Mouse (Mus musculus) myocyte (in vitro differentiated cells): ENCODE measurements around the gene Slc7a7. TPM values are rescaled to one million over a fixed set of nuclear protein-coding genes. Genes with fewer than 3 reads are reported as not detected.
"Not testable (repeated sequence)": the region's sequence is repeated elsewhere in the genome, so short reads cannot be mapped to it uniquely, and the experiment has no call there.

Experiments used
- H3K27me3 ChIP-seq: one replicate; pipeline ENCODE4 v1.6.1; 2011; ENCODE audit not compliant: control insufficient read depth, insufficient read depth, insufficient read length
- H3K36me3 ChIP-seq: one replicate; pipeline ENCODE4 v1.6.1; 2011; ENCODE audit not compliant: control insufficient read depth, insufficient read depth
- H3K4me2 ChIP-seq: one replicate; pipeline ENCODE4 v1.6.1; 2011; ENCODE audit warnings: low read depth, control low read depth
- H3K4me3 ChIP-seq: one replicate; pipeline ENCODE4 v1.5.1; 2011; ENCODE audit warnings: mild to moderate bottlenecking, control low read depth, moderate library complexity
- H3K79me2 ChIP-seq: one replicate; pipeline ENCODE4 v1.6.1; 2011; ENCODE audit not compliant: control insufficient read depth, insufficient read depth
- H3ac ChIP-seq: one replicate; pipeline ENCODE4 v1.6.1; 2011; ENCODE audit not compliant: control insufficient read depth, insufficient read length
- CEBPB ChIP-seq: IDR thresholded peaks from 2 replicates; pipeline ENCODE4 v1.6.1; 2011; ENCODE audit warnings: mild to moderate bottlenecking, moderate library complexity; ENCODE audit not compliant: poor library complexity, insufficient read depth, severe bottlenecking
- E2F4 ChIP-seq: IDR thresholded peaks from one replicate; pipeline ENCODE4 v1.6.1; 2011; ENCODE audit warnings: mild to moderate bottlenecking, control low read depth, moderate library complexity; ENCODE audit not compliant: insufficient read depth
- MAX ChIP-seq: IDR thresholded peaks from one replicate; pipeline ENCODE4 v1.6.1; 2011; ENCODE audit warnings: low read depth, mild to moderate bottlenecking, control low read depth
- MYOD1 ChIP-seq, 3 experiments: IDR thresholded peaks; one replicate each; pipeline ENCODE4 v1.6.1; 2011; ENCODE audit warnings: control low read depth in 2 of 3, low read depth in 2 of 3, mild to moderate bottlenecking in 2 of 3, moderate library complexity in 1 of 3; ENCODE audit not compliant: insufficient read length in 2 of 3, control insufficient read depth in 1 of 3
- MYOG ChIP-seq, 3 experiments: IDR thresholded peaks; one replicate each; pipeline ENCODE4 v1.6.1; 2011; ENCODE audit warnings: control low read depth in 2 of 3, low read depth in 2 of 3, mild to moderate bottlenecking in 2 of 3; ENCODE audit not compliant: insufficient read length in 2 of 3, control insufficient read depth in 1 of 3, insufficient read depth in 1 of 3
- POLR2A ChIP-seq: IDR thresholded peaks from one replicate; pipeline ENCODE4 v1.6.1; 2011; ENCODE audit warnings: low read depth, mild to moderate bottlenecking, control low read depth, moderate library complexity; ENCODE audit not compliant: insufficient read length
- POLR2AphosphoS2 ChIP-seq: IDR thresholded peaks from one replicate; pipeline ENCODE4 v1.6.1; 2011; ENCODE audit warnings: low read depth, control low read depth; ENCODE audit not compliant: insufficient read length
- REST ChIP-seq: IDR thresholded peaks from one replicate; pipeline ENCODE4 v1.6.1; 2011; ENCODE audit warnings: mild to moderate bottlenecking, control low read depth, moderate library complexity; ENCODE audit not compliant: insufficient read depth, insufficient read length
- SRF ChIP-seq: IDR thresholded peaks from one replicate; pipeline ENCODE4 v1.6.1; 2011; ENCODE audit warnings: low read depth; ENCODE audit not compliant: control insufficient read depth, insufficient read length
- TCF12 ChIP-seq: IDR thresholded peaks from one replicate; pipeline ENCODE4 v1.6.1; 2011; ENCODE audit warnings: mild to moderate bottlenecking, control low read depth; ENCODE audit not compliant: poor library complexity, insufficient read depth, severe bottlenecking
- TCF3 ChIP-seq: IDR thresholded peaks from one replicate; pipeline ENCODE4 v1.6.1; 2011; ENCODE audit warnings: low read depth, control low read depth; ENCODE audit not compliant: insufficient read length
- USF1 ChIP-seq: IDR thresholded peaks from one replicate; pipeline ENCODE4 v1.6.1; 2011; ENCODE audit warnings: low read depth, mild to moderate bottlenecking, control low read depth, moderate library complexity
- polyA plus RNA-seq: library from polyadenylated mRNA; unstranded; fragments of >200 nt; fragmentation: generic; extraction: Trizol; gene quantifications from one replicate; pipeline ENCODE4 v1.2.1, GENCODE M21; 2012; ENCODE audit warnings: missing spikeins

The Slc7a7 gene
- polyA plus RNA-seq, 1 experiment: 6.8 TPM

DNA sequence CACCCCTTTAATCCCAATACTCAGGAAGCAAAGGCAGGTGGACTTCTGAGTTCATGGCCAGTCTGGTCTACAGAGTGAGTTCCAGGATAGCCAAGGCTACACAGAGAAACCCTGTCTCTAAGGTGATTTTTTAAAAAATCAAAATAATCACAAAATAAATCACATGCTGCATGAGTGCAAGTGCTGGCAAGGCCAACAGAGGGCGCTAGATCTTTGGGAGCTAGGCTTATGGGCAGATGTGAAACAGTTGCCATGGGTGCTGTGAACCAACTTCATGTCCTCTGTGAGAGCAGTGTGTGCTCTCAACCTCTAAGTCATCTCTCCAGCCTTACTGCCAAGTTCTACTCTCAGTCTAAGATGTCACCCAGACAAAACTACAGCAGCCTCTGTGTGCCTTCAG is 63.2 kb downstream of the Slc7a7 start:
- no peak overlapping the region for H3ac ChIP-seq
- TF ChIP-seq MAX (no peak), CEBPB (no peak), TCF12 (no peak), E2F4 (no peak), SRF (no peak), POLR2A (no peak), USF1 (no peak), POLR2AphosphoS2 (no peak), MYOD1 (IDR thresholded peaks at IDR 0.05; ENCODE audit: control insufficient read depth in 1 of 3, insufficient read length in 2 of 3, low read depth in 2 of 3) (no peak), MYOG (IDR thresholded peaks at IDR 0.05; ENCODE audit: control insufficient read depth in 1 of 3, insufficient read depth in 1 of 3, insufficient read length in 2 of 3, low read depth in 2 of 3) (no peak), TCF3 (no peak), REST (no peak)

DNA sequence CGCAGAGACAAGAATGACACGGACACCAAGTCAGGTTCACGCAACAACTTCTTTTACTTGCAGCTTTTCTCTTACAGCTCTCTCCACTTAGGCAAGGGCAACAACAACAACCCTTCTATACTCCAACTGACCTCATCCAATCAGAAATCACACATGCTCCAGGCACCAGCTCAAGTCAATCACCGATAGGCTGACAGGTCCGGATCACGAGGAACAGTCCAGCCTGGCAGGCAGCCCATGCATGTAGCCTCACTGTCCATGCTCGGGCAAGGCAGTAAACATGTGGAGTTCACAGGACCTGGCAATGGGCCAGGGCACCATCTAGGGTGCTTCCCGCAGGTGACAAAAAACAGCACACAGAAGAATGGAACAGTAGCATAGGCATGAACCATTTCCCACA is 65.3 kb downstream of the Slc7a7 start:
- H3K4me3 ChIP-seq: no peak overlapping the region
- H3K4me2 ChIP-seq: no peak overlapping the region
- no peak overlapping the region for H3ac ChIP-seq
- H3K36me3 ChIP-seq: no peaks in the 10 kb centered on the region
- no peaks in the 10 kb centered on the region for H3K27me3 ChIP-seq
- TF ChIP-seq USF1: no peak
- no peak for TF ChIP-seq POLR2AphosphoS2
- TF ChIP-seq MYOG (IDR thresholded peaks at IDR 0.05; ENCODE audit: control insufficient read depth in 1 of 3, insufficient read depth in 1 of 3, insufficient read length in 2 of 3, low read depth in 2 of 3): no peak
- TF ChIP-seq SRF: no peak
- H3K79me2 ChIP-seq: no peaks in the 10 kb centered on the region

More for the DNA sequence above, 63.2 kb downstream of the Slc7a7 start:
- Histone ChIP-seq H3K36me3 (no peaks in the 10 kb centered on the region), H3K4me3 (no peak overlapping the region), H3K27me3 (no peaks in the 10 kb centered on the region), H3K79me2 (no peaks in the 10 kb centered on the region), H3K4me2 (no peak overlapping the region)

DNA sequence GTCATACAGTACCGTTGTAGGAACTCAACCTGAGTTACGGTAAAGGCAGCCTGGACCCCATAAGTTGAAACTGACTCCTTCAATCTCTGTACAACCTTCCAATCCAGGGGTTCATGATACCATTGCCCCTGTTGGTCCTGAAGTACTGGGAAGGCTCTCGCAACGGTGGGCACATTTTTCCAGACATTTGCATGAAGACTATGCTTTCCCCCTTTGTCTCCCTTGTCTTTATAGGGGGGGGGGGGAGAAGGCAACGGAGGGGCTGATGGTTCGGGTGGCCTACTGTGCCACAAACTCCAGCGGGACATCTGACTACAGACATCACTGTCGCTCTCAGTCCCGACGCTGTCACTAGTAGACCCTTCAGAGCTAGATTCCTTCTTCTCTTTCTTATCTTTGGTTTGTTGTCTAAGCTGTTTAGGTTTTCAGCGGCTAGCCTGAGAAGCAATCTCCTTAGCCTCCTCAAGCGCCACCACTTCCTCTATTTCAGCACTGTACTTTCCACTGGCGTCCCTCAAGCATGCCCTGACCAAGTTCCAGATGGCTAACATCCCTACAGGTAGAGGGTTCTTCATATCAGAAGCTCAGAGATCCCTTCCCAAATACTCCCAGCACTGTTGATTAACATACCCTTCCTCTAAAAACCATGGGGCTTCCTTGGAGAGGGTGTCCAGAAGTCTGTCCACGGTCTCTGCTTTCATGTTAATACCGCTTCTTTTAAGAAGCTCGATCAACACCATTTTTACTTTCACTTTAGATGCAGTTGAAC is 66.6 kb downstream of the Slc7a7 start:
- not testable (repeated sequence) for H3K36me3 ChIP-seq, H3K4me3 ChIP-seq, H3K79me2 ChIP-seq, H3K27me3 ChIP-seq, H3ac ChIP-seq
- peak overlapping the region; percentile 30 for H3K4me2 ChIP-seq

DNA sequence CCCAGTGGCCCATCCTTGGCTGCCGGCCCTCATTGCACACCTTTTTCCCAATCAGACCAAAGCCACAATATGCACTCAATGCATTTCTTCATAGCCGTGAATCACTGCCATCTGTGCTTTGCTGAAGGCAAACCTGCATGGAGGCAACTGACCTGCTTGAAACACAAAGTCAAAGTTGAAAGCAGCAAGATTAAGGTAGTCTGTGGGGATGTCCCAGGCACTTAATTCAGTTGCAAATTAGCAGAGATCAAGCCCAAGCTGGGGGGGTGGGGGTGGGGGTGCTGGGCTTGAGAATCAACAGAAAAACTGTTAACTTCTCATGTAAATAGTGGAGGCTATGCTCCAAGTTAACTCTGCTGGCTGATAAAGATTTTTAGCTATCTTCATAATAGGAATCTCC is 75.8 kb downstream of the Slc7a7 start:
- not testable (repeated sequence) for H3K79me2 ChIP-seq, H3K4me3 ChIP-seq, H3ac ChIP-seq

DNA sequence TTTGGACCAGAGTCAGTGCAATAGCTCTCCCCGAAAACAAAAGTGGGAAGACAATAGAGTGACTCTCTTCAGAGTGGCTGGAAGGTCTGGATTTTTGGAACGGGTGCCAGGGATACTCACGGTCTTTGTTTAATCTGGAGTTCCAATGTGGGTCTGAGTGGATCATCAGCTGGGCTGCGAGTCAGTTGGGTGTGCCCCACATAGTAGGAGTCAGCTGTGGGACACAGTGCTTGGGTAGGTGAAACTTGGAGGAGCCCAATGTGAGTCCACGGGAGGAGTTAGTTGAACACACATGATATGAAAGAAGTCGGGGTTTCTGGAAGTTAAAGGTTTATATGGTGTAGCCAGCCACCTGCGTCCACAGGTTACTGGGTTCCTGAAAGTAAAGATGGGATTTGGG is 76.7 kb downstream of the Slc7a7 start:
- H3K27me3 ChIP-seq: no peaks in the 10 kb centered on the region
- peak overlapping the region; percentile 5 for H3K4me2 ChIP-seq
- no peak overlapping the region for H3K4me3 ChIP-seq
- no peak overlapping the region for H3ac ChIP-seq
- TF ChIP-seq SRF (no peak), MYOG (IDR thresholded peaks at IDR 0.05; ENCODE audit: control insufficient read depth in 1 of 3, insufficient read depth in 1 of 3, insufficient read length in 2 of 3, low read depth in 2 of 3) (peak in 1 of 3 experiments; percentile 67), MYOD1 (IDR thresholded peaks at IDR 0.05; ENCODE audit: control insufficient read depth in 1 of 3, insufficient read length in 2 of 3, low read depth in 2 of 3) (peak in 2 of 3 experiments; percentile 23 to 46)
- no peaks in the 10 kb centered on the region for H3K79me2 ChIP-seq
- H3K36me3 ChIP-seq: no peaks in the 10 kb centered on the region

More for the DNA sequence above, 75.8 kb downstream of the Slc7a7 start:
- H3K27me3 ChIP-seq, H3K4me2 ChIP-seq, H3K36me3 ChIP-seq: not testable (repeated sequence)

DNA sequence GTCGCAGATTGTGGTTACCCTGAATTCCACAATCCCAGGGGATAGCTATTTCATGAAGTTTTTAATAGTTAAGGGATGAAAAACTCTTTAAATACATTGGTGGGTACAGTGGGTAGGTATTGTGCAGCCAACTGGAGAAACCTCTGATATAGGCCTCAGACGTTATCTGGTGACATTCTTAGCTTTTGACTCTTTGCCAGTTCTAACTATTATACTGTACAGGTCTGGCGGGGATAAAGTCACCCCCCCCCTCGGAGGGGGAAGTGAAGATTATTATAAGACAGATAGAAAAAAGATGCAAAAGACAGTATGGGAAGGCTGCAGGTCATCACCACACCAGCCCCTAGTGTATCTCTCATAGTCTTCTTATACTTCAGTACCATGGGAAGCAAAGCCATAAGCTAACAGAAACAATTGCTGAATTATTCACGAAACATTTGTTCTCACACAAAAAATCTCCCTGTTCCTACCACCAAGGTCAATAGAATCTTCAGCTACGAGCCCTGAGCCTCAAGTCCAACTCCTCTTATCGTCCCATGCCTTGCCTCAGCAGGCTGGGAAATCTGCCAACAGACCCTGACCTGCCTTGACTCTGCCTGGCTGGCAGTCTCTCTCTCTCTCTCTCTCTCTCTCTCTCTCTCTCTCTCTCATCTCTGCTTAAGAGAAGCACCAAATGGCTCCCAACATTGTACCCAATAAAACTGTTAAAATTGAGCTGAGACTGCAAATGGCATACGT is 84.0 kb downstream of the Slc7a7 start:
- no peak overlapping the region for H3K4me3 ChIP-seq
- TF ChIP-seq MAX (no peak), SRF (no peak), TCF12 (no peak), CEBPB (no peak)
- peaks cover 4% of the 10 kb centered on the region for H3K27me3 ChIP-seq
- no peak overlapping the region for H3ac ChIP-seq
- no peaks in the 10 kb centered on the region for H3K36me3 ChIP-seq
- no peaks in the 10 kb centered on the region for H3K79me2 ChIP-seq
- no peak overlapping the region for H3K4me2 ChIP-seq
